Mouse (Mus musculus) limb, embryonic 11.5 days (tissue): ENCODE results near the gene Spg7. TPM values are rescaled to one million over a fixed set of nuclear protein-coding genes. Genes with fewer than 3 reads are reported as not detected.

ENCODE experiments used
- ATAC-seq: fragments of 200-750 bp; cut with Nextera tagmentation; 2 replicates; pipeline ENCODE4 v1.8.0; 2017; ENCODE audit warnings: low read depth; ENCODE audit not compliant: insufficient number of reproducible peaks, low FRiP score, low TSS enrichment
- DNase-seq: peaks from one replicate; pipeline ENCODE4 v3.0.0-alpha.2; 2015; ENCODE audit warnings: low spot score
- H3K27ac ChIP-seq: fragments of 300-500 bp; sonication (generic); replicated peaks from 2 replicates; pipeline ENCODE4 v1.5.1; 2014; ENCODE audit warnings: low read depth, mild to moderate bottlenecking, low read length
- H3K27me3 ChIP-seq: fragments of 300-500 bp; sonication (generic); 2 replicates; pipeline ENCODE4 v1.6.1; 2014; ENCODE audit warnings: mild to moderate bottlenecking, low read length, mixed read lengths; ENCODE audit not compliant: control insufficient read depth, insufficient read depth
- H3K36me3 ChIP-seq: fragments of 300-500 bp; sonication (generic); 2 replicates; pipeline ENCODE4 v1.6.1; 2014; ENCODE audit warnings: mild to moderate bottlenecking, low read length, moderate library complexity, mixed read lengths; ENCODE audit not compliant: control insufficient read depth, insufficient read depth
- H3K4me1 ChIP-seq: fragments of 300-500 bp; sonication (generic); 2 replicates; pipeline ENCODE4 v1.6.1; 2014; ENCODE audit warnings: low read length, mixed read lengths; ENCODE audit not compliant: control insufficient read depth, insufficient read depth
- H3K4me2 ChIP-seq: fragments of 300-500 bp; sonication (generic); 2 replicates; pipeline ENCODE4 v1.6.1; 2014; ENCODE audit warnings: low read depth, mild to moderate bottlenecking, moderate library complexity; ENCODE audit not compliant: severe bottlenecking
- H3K4me3 ChIP-seq: fragments of 300-500 bp; sonication (generic); 2 replicates; pipeline ENCODE4 v1.5.1; 2014; ENCODE audit warnings: low read depth, low read length
- H3K9ac ChIP-seq: fragments of 300-500 bp; sonication (generic); 2 replicates; pipeline ENCODE4 v1.6.1; 2014; ENCODE audit warnings: mild to moderate bottlenecking, low read length
- H3K9me3 ChIP-seq: fragments of 300-500 bp; sonication (generic); 2 replicates; pipeline ENCODE4 v1.6.1; 2016; ENCODE audit warnings: low read length; ENCODE audit not compliant: control insufficient read depth
- WGBS: fragments of 180-500 bp; shearing (Covaris S2); extraction: QIAGEN DNeasy Blood & Tissue Kit; methylation state at CpG from one replicate; pipeline ENCODE4 v1.1.7; 2014; 5-methylcytosine and 5-hydroxymethylcytosine counted together
- polyA plus RNA-seq: library from polyadenylated mRNA; unstranded; fragments of >200 nt; fragmentation: Nextera tagmentation; extraction: Ambion mirVana; gene quantifications from 2 replicates; pipeline ENCODE4 v1.2.1, GENCODE M21; 2014

Gene Spg7
- polyA plus RNA-seq: 45.0 and 45.4 TPM in 2 replicates

DNA sequence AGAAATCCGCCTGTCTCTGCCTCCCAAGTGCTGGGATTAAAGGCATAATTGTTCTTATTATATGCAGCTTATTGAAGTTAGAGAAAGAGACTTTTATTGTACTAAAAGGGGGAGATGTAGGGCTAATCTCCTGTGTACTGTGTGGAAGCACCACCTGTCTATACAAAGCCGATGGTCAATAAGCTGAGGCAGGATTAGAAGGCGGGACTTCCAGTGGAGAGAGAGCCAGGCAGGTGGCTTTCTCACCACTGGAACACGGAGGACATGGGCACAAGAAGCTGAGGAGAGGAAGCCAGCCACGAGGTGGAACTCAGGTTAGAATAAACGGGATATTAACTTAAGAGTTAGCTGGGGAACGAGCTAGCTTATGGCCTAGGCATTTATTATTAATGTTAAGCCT is at the start of gene Spg7:
Gene Spg7 (plus strand): TSS at position 222 of the 400 bp plus-strand sequence.
- H3K4me1 ChIP-seq: peaks cover 8% of the 10 kb centered on the region
- no peak within 1 kb of the TSS for H3K27ac ChIP-seq
- no peak within 1 kb of the TSS for H3K9ac ChIP-seq
- no peaks in the 10 kb centered on the region for H3K27me3 ChIP-seq
- H3K9me3 ChIP-seq: no peaks in the 10 kb centered on the region
- no peaks in the 10 kb centered on the region; the same call in 1 of the 2 replicates for H3K36me3 ChIP-seq
- no peak within 1 kb of the TSS for H3K4me3 ChIP-seq
- DNase-seq: no peak
- ATAC-seq: no peak
- whole genome bisulfite sequencing: 86% methylated on average over 7 of the region's 7 CpGs
- no peak within 1 kb of the TSS for H3K4me2 ChIP-seq

GRCm38 (mm10) chr8:123014429-123014828 is 48.3 kb upstream of the Spg7 start:
- no peak overlapping the region for H3K27ac ChIP-seq
- no peak overlapping the region for H3K9ac ChIP-seq
- no peak overlapping the region for H3K4me2 ChIP-seq
- no peak overlapping the region for H3K4me3 ChIP-seq
- ATAC-seq: no peak
- DNase-seq: no peak
- H3K4me1 ChIP-seq: peaks cover 6% of the 10 kb centered on the region; the same call in 1 of the 2 replicates
- 0 out of 2 replicates have a peak, but pooled peaks cover 2% of the 10 kb centered on the region for H3K36me3 ChIP-seq
- H3K9me3 ChIP-seq: no peaks in the 10 kb centered on the region
- 82% methylated on average over 7 of the region's 7 CpGs for WGBS
- no peaks in the 10 kb centered on the region for H3K27me3 ChIP-seq

DNA sequence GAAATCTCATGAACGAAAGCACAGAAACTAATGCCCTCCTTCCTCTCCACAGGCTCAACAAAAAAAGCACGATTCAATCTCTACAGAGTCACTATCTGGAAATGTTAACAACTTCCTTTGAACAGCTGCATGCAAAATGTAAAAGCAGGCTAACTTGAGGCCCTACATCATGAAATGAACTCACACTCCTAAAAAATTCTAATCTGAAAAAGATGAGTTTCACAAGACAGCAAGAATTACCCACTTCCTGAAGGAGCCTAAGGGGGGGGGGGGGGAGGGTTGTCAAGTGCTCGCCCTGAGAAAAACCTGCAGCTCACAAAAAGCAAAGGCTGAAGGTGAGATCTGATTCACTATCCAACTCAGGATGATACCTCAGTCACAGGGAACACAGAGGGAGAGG is 47.7 kb upstream of the Spg7 start:
- ATAC-seq (no peak), DNase-seq (no peak)
- Histone ChIP-seq H3K9ac (no peak overlapping the region), H3K9me3 (no peaks in the 10 kb centered on the region), H3K27ac (no peak overlapping the region), H3K27me3 (no peaks in the 10 kb centered on the region), H3K4me2 (no peak overlapping the region), H3K4me1 (peaks cover 6% of the 10 kb centered on the region; the same call in 1 of the 2 replicates), H3K36me3 (0 out of 2 replicates have a peak, but pooled peaks cover 2% of the 10 kb centered on the region), H3K4me3 (no peak overlapping the region)
- 80% methylated on average over 3 of the region's 3 CpGs for WGBS

DNA sequence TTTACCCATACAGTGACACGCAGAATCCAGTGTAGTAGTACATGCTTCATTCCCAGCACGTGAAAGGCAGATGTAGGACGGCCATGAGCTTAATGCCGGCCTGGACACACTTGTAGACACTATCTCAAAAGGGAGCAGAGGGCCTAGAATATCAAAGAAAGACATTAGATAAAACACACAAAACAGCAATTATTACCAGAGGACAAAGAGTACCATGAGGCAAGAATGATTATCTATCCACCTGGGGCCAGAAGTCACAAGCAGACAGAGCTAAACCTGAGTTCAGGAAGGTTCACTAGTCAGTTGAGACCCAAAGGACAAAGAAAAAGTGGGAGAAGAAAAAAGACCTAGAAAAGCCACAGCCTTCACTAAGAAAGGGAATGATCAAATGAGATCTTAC is 45.6 kb upstream of the Spg7 start:
- 92% methylated on average over 4 of the region's 4 CpGs for WGBS
- peaks cover 6% of the 10 kb centered on the region; the same call in 1 of the 2 replicates for H3K4me1 ChIP-seq
- no peaks in the 10 kb centered on the region for H3K27me3 ChIP-seq
- H3K9me3 ChIP-seq: no peaks in the 10 kb centered on the region
- H3K36me3 ChIP-seq: 0 out of 2 replicates have a peak, but pooled peaks cover 2% of the 10 kb centered on the region
- H3K27ac ChIP-seq: no peak overlapping the region
- no peak for DNase-seq
- H3K4me3 ChIP-seq: no peak overlapping the region
- no peak overlapping the region for H3K9ac ChIP-seq
- ATAC-seq: no peak
- no peak overlapping the region for H3K4me2 ChIP-seq

DNA sequence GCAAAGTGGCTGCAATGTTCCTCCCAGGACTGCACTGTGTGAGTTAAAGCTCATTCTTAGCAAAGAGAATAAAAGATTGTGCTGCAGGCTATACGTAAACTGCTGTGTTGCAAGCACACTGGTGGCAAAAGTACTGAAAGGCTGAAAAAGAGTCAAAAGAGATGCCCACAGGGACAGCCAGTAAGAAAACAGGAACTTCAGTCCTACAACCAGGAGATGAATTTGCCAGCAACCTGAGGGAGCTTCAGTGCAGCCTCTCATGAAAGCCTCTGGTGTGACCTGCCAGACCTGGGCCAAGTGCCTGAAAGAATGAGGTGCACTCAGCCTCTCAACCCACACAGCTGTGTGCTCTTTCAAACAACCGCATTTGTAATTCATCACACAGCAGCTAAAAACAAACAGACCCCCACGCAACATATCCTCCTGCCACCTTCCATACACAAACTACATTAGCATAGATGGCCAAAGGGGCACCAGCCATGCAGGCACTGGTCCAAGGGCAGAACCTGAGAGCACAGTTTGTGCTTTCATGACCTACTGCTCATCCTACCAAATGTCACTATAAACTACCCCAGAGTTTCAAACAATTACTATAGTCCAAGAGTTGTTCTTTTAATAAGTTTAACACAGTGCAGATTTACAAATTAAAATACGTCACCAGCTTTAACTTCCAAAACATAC is 44.1 kb upstream of the Spg7 start:
- Histone ChIP-seq H3K4me2 (no peak overlapping the region), H3K9ac (no peak overlapping the region)

DNA sequence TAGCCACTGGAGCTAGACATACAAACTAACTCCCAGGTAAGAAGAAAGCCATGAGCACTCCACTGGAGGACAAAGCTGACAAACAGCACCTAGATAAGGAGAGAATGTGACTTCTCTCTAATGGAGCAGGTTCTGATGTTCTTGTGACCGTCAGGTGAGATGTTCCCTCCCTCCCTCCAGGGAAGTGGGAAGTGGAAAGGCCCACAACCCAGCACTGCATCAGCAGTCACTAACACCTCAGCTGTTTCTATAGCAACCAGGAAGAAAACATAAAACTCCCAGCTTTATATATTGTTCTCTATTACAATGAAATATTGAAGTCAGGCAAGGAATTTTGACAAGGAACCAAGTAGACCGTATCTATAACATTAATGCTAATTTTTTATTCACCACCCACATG is 42.7 kb upstream of the Spg7 start:
- Histone ChIP-seq H3K27me3 (no peaks in the 10 kb centered on the region), H3K36me3 (no peaks in the 10 kb centered on the region), H3K9ac (no peak overlapping the region), H3K4me3 (no peak overlapping the region), H3K4me1 (peaks cover 6% of the 10 kb centered on the region; the same call in 1 of the 2 replicates), H3K4me2 (no peak overlapping the region), H3K9me3 (no peaks in the 10 kb centered on the region), H3K27ac (no peak overlapping the region)
- ATAC-seq: no peak
- 73% methylated on average over 2 of the region's 2 CpGs for WGBS
- DNase-seq: no peak

More for the DNA sequence above, 44.1 kb upstream of the Spg7 start:
- Histone ChIP-seq H3K27me3 (no peaks in the 10 kb centered on the region), H3K4me1 (peaks cover 6% of the 10 kb centered on the region; the same call in 1 of the 2 replicates), H3K9me3 (no peaks in the 10 kb centered on the region), H3K27ac (0 out of 2 replicates have a peak overlapping the region, but pooled peaks have one; percentile 26), H3K36me3 (no peaks in the 10 kb centered on the region), H3K4me3 (no peak overlapping the region)
- no peak for ATAC-seq
- 81% methylated on average over 4 of the region's 4 CpGs for WGBS
- no peak for DNase-seq

DNA sequence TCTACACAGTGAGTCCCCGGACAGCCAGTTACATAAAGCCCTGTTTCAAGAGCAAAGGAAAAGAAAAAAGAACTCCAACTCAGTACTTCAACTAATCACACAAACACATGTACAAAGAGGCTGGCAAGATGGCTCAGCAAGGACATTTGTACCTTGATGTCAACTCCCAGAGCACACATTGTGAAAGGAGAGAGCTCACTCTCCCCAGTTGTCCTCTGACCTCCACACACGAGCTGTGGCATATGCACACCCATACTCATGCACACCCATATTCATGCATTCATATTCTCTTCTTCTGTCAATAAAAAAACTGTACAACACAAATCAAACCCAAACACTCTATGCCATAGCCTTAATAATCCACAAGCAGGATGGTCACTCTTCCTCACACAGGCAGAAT is 41.9 kb upstream of the Spg7 start:
- no peaks in the 10 kb centered on the region for H3K36me3 ChIP-seq
- H3K4me3 ChIP-seq: no peak overlapping the region
- no peak overlapping the region for H3K27ac ChIP-seq
- ATAC-seq: no peak
- H3K27me3 ChIP-seq: no peaks in the 10 kb centered on the region
- H3K4me1 ChIP-seq: peaks cover 6% of the 10 kb centered on the region; the same call in 1 of the 2 replicates
- no peak overlapping the region for H3K4me2 ChIP-seq
- no peak overlapping the region for H3K9ac ChIP-seq
- no peaks in the 10 kb centered on the region for H3K9me3 ChIP-seq
- 81% methylated on average over 2 of the region's 2 CpGs for WGBS
- DNase-seq: no peak

DNA sequence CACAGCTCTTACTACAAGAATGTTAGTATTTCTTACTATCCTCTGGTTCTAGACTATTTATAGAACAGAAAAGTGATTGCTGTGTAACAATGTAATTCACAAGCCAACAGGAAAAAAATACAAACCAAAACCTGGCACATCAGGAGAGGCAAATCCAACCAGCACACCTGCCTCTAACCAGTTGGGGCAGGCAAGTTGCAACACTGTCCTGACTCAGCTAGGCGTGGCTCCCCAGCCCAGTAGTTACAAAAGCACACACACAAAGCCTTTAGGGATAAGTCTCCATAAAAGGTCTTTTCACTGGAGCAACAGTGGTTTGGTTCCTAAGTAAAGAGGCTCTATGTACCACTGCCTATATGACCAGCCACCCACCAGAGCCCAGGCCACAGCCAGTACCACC is 41.5 kb upstream of the Spg7 start:
- 83% methylated on average over 1 of the region's 1 CpGs for WGBS
- ATAC-seq (no peak), DNase-seq (no peak)
- Histone ChIP-seq H3K36me3 (no peaks in the 10 kb centered on the region), H3K4me2 (no peak overlapping the region), H3K9ac (no peak overlapping the region), H3K4me1 (peaks cover 6% of the 10 kb centered on the region; the same call in 1 of the 2 replicates), H3K4me3 (no peak overlapping the region), H3K9me3 (no peaks in the 10 kb centered on the region), H3K27ac (no peak overlapping the region), H3K27me3 (no peaks in the 10 kb centered on the region)
